Mouse (Mus musculus): ENCODE data around the gene Metap1d.

The Metap1d gene

GRCm38 (mm10) chr2:71527323-71528013, 74.4 kb downstream of the Metap1d start:
- WGBS, result 12% methylated on average over 24 of the region's 24 CpGs

GRCm38 (mm10) chr2:71528014-71528713, 75.1 kb downstream of the Metap1d start, which contains the start of gene Dlx1:
Gene Dlx1, plus strand, starts transcription at chr2:71528113.
- WGBS, result 6% methylated on average over 26 of the region's 26 CpGs

- 2% methylated on average over 56 of the region's 57 CpGs for WGBS
These were observed 75.8 kb downstream of the Metap1d start for GRCm38 (mm10) chr2:71528714-71529510.

- WGBS, result 2% methylated on average over 60 of the region's 60 CpGs
These were observed 76.7 kb downstream of the Metap1d start for GRCm38 (mm10) chr2:71529511-71530351.

- 6% methylated on average over 34 of the region's 34 CpGs for WGBS
These were observed 77.5 kb downstream of the Metap1d start for GRCm38 (mm10) chr2:71530391-71531123.

- WGBS, result 7% methylated on average over 12 of the region's 12 CpGs
These were observed 78.1 kb downstream of the Metap1d start for GRCm38 (mm10) chr2:71531124-71531590.

GRCm38 (mm10) chr2:71531990-71532970, 79.2 kb downstream of the Metap1d start:
- 10% methylated on average over 43 of the region's 43 CpGs for WGBS

GRCm38 (mm10) chr2:71533094-71533493, 80.0 kb downstream of the Metap1d start:
- 16% methylated on average over 5 of the region's 5 CpGs for WGBS

- WGBS, result 9% methylated on average over 20 of the region's 20 CpGs
These were observed 81.4 kb downstream of the Metap1d start for GRCm38 (mm10) chr2:71534242-71535052.

GRCm38 (mm10) chr2:71540611-71541417, 87.7 kb downstream of the Metap1d start:
- WGBS, result 2% methylated on average over 48 of the region's 48 CpGs

- 15% methylated on average over 37 of the region's 37 CpGs for WGBS
These were observed 88.5 kb downstream of the Metap1d start for GRCm38 (mm10) chr2:71541418-71542226.

- WGBS, result 22% methylated on average over 11 of the region's 11 CpGs
These were observed 89.2 kb downstream of the Metap1d start for GRCm38 (mm10) chr2:71542227-71542815.

GRCm38 (mm10) chr2:71542816-71543301, 89.8 kb downstream of the Metap1d start:
- WGBS, result 5% methylated on average over 30 of the region's 30 CpGs

GRCm38 (mm10) chr2:71543531-71543930, 90.5 kb downstream of the Metap1d start:
- 14% methylated on average over 9 of the region's 9 CpGs for WGBS

GRCm38 (mm10) chr2:71543948-71544347, 90.9 kb downstream of the Metap1d start:
- 11% methylated on average over 20 of the region's 20 CpGs for WGBS

All from cerebral cortex, adult 2 months (tissue).